Mouse (Mus musculus): ENCODE measurements around the gene Card14. TPM values are rescaled to one million over a fixed set of nuclear protein-coding genes. Genes with fewer than 3 reads are reported as not detected.

Gene Card14
- total and polyA plus RNA-seq, 2 experiments from 2014 or later = 0.34 to 1.6 TPM

DNA sequence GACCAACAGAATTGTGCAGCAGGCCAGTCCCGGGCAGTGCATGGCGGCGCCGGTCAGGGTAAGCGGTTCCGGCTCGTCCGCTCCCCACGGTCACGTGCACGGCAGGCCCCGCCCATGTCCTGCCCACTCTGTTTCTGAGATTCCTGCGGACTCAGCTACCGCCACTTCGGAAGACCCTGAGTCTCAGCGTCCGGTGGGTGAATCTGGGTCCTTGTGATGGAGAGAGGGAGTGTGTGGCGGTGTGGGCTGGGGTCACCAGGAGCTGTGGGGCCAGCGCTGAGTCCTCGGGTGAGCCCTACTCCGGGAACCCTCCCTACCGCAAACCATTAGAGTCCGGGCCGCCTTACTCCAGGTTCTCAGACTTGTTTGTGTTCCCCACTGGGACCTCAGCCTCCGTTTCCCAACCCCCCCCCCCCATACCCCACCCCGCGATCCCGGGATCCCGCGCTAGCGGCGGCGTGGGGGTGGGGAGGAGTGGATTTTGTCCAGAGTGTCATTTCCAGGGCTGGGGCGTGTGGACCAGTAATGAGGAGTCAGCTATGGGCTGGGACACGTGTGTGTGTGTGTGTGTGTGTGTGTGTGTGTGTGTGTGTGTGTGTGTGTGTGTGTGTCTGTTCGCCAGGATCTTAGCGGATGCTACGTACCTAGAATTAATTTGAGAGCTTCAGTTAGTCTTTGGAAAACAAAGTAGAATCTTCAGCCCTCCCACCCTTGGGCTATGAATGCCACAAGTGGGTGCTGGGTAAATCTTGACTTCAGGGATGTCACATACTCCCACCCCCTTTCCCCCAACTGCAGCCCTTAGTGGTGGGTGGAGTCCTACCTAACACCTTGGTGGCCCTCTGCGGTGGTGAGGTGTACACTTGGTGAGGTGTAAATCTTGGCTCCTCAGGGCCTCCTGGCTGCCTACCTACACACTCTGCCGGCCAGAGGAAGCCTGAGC is 48.1 kb downstream of the Card14 start, which contains the start of the genes Sgsh and Slc26a11:
Gene Sgsh (minus strand): TSS at position 94 of the 943 bp plus-strand sequence.
Gene Slc26a11 (plus strand): TSS at position 115 of the 943 bp plus-strand sequence.
- peak within 1 kb of the TSS; percentile 58 for H3K4me3 ChIP-seq (ENCODE audit: low read depth, low read length)
- H3K27ac ChIP-seq (ENCODE audit: low read depth, low read length) = no peak within 1 kb of the TSS; the same call in 1 of the 2 replicates
- H3K9me3 ChIP-seq (ENCODE audit: low read length) = no peaks in the 10 kb centered on the region
- peak within 1 kb of the TSS; percentile 95 for H3K4me2 ChIP-seq (ENCODE audit: low read depth)
- H3K4me1 ChIP-seq (ENCODE audit: insufficient read depth) = no peaks in the 10 kb centered on the region
- no peak for TF ChIP-seq CTCF (IDR thresholded peaks at IDR 0.05; ENCODE audit: low read depth)
- ATAC-seq = peak; percentile 95
- DNase-seq = peak; percentile 69
- no peaks in the 10 kb centered on the region for H3K27me3 ChIP-seq (ENCODE audit: insufficient read depth, low read length)
- WGBS = under 1% methylated on average over 37 of the region's 40 CpGs
- no peaks in the 10 kb centered on the region for H3K36me3 ChIP-seq (ENCODE audit: insufficient read depth)
- H3K9ac ChIP-seq = peak within 1 kb of the TSS; percentile 49

GRCm38 (mm10) chr11:119359089-119359488 is 51.5 kb downstream of the Card14 start:
- Histone ChIP-seq H3K9me3 (ENCODE audit: low read length) (no peaks in the 10 kb centered on the region), H3K27ac (ENCODE audit: low read depth, low read length) (no peak overlapping the region), H3K36me3 (ENCODE audit: insufficient read depth) (no peaks in the 10 kb centered on the region), H3K4me3 (ENCODE audit: low read depth, low read length) (no peak overlapping the region), H3K27me3 (ENCODE audit: insufficient read depth, low read length) (no peaks in the 10 kb centered on the region), H3K4me2 (ENCODE audit: low read depth) (no peak overlapping the region), H3K9ac (no peak overlapping the region), H3K4me1 (ENCODE audit: insufficient read depth) (no peaks in the 10 kb centered on the region)
- 88% methylated on average over 10 of the region's 10 CpGs for WGBS
- DNase-seq (no peak), ATAC-seq (no peak)
- TF ChIP-seq CTCF (IDR thresholded peaks at IDR 0.05; ENCODE audit: low read depth) = no peak

DNA sequence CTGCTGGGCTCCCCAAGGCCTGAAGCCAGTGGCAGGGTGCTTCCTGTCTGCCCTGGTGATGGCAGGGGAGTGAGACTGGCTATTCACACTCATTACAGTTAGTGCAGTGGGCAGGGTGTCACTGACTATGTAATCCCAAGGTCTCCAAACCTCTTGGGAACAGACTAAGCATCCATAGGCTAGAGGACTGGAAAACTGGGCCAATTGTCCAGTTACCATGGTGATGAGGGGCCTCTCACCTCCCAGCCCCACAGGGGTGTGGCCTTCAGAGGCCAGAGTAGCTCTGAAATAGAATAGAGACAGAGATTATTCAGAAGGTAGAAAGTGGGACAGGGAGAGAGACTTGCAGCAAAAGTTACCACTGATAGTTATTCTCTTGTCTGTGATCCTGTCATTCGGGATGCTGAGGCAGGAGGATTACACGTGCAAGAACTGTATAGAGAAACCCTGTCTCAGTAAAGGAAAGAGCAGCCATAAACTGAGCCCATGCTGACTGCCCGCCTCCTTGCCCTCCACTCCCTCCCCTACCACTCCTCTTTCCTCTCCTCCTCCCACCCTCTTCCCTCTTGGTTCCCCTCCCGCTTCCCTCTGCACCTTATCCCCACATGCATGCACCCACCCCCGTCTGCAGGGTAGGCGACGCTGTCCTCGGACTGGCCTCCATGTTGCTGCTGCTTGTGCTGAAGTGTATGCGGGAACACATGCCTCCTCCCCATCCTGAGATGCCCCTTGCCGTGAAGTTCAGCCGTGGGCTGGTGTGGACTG is 55.4 kb downstream of the Card14 start:
- WGBS = 19% methylated on average over 11 of the region's 11 CpGs
- H3K36me3 ChIP-seq (ENCODE audit: insufficient read depth) = no peaks in the 10 kb centered on the region
- H3K9me3 ChIP-seq (ENCODE audit: low read length) = no peaks in the 10 kb centered on the region
- no peak for DNase-seq
- TF ChIP-seq CTCF (IDR thresholded peaks at IDR 0.05; ENCODE audit: low read depth) = no peak
- H3K4me2 ChIP-seq (ENCODE audit: low read depth) = peak overlapping the region; percentile 38
- peak; percentile 47 for ATAC-seq
- peak overlapping the region; percentile 11; the same call in 1 of the 2 replicates for H3K4me3 ChIP-seq (ENCODE audit: low read depth, low read length)
- H3K9ac ChIP-seq = no peak overlapping the region
- H3K4me1 ChIP-seq (ENCODE audit: insufficient read depth) = no peaks in the 10 kb centered on the region
- H3K27ac ChIP-seq (ENCODE audit: low read depth, low read length) = no peak overlapping the region
- no peaks in the 10 kb centered on the region for H3K27me3 ChIP-seq (ENCODE audit: insufficient read depth, low read length)

DNA sequence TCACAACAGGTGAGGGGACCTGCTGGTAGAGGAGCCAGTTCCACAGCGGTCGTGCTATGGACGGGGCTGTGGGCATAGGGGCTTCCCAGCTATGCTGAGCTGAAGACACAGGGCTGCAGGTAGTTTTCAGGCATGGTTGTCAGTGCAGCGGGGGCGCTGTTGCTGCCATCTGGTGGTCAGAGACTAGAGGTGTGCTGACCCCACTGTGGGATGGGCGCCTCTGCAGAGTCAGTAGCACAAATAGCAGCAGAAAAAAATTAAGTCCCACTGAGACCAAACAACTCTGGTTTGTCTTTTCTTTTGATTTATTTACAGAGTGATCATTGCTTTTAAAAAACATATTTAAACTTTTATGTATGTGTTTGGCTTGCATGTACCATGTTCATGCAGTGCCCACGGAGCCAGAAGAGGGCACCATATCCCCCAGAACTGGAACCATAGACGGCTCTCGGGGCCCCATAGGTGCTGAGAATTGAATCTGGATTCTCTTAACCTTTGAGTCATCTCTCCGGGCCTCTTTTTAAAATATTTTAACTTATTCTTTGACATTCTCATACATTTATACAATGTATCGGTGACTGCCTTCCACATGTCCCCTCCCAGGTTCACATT is 56.1 kb downstream of the Card14 start:
- Histone ChIP-seq H3K9me3 (ENCODE audit: low read length) (no peaks in the 10 kb centered on the region), H3K4me3 (ENCODE audit: low read depth, low read length) (peak overlapping the region; percentile 11; the same call in 1 of the 2 replicates), H3K9ac (no peak overlapping the region), H3K27ac (ENCODE audit: low read depth, low read length) (no peak overlapping the region), H3K4me2 (ENCODE audit: low read depth) (peak overlapping the region; percentile 38), H3K4me1 (ENCODE audit: insufficient read depth) (no peaks in the 10 kb centered on the region), H3K27me3 (ENCODE audit: insufficient read depth, low read length) (no peaks in the 10 kb centered on the region), H3K36me3 (ENCODE audit: insufficient read depth) (no peaks in the 10 kb centered on the region)
- ATAC-seq = peak; percentile 94
- TF ChIP-seq CTCF (IDR thresholded peaks at IDR 0.05; ENCODE audit: low read depth) = peak; percentile 90
- peak; percentile 82 for DNase-seq
- WGBS = 25% methylated on average over 11 of the region's 11 CpGs

DNA sequence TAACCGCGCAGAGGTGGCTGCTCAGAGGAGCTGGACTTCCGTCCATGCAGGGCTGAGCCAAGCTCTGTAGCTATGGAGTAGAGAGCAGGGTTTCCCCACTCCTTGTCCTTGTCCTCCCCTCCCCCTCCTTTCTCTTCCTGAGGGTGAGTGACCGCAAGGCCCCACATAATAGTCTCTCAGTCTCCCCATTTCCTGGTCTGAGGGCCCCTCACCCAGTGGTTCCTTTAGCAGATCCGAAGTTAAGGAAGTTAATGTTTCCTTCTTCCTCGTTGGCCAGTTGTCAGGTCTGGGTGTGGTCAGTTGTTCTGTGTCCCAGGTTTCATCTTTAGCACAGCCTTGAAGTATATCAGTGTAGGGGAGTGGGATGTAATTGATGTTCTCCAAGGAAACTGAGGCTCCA is 67.9 kb downstream of the Card14 start:
- H3K9ac ChIP-seq = no peak overlapping the region
- ATAC-seq = no peak
- no peaks in the 10 kb centered on the region for H3K9me3 ChIP-seq (ENCODE audit: low read length)
- no peaks in the 10 kb centered on the region for H3K27me3 ChIP-seq (ENCODE audit: insufficient read depth, low read length)
- H3K4me1 ChIP-seq (ENCODE audit: insufficient read depth) = no peaks in the 10 kb centered on the region
- H3K27ac ChIP-seq (ENCODE audit: low read depth, low read length) = no peak overlapping the region
- no peaks in the 10 kb centered on the region for H3K36me3 ChIP-seq (ENCODE audit: insufficient read depth)
- no peak overlapping the region for H3K4me2 ChIP-seq (ENCODE audit: low read depth)
- H3K4me3 ChIP-seq (ENCODE audit: low read depth, low read length) = no peak overlapping the region
- WGBS = 89% methylated on average over 6 of the region's 6 CpGs
- DNase-seq = no peak
- no peak for TF ChIP-seq CTCF (IDR thresholded peaks at IDR 0.05; ENCODE audit: low read depth)

GRCm38 (mm10) chr11:119377326-119377725 is 69.8 kb downstream of the Card14 start:
- Histone ChIP-seq H3K4me1 (ENCODE audit: insufficient read depth) (no peaks in the 10 kb centered on the region), H3K27me3 (ENCODE audit: insufficient read depth, low read length) (no peaks in the 10 kb centered on the region), H3K27ac (ENCODE audit: low read depth, low read length) (no peak overlapping the region), H3K4me3 (ENCODE audit: low read depth, low read length) (no peak overlapping the region), H3K9me3 (ENCODE audit: low read length) (no peaks in the 10 kb centered on the region), H3K4me2 (ENCODE audit: low read depth) (no peak overlapping the region), H3K36me3 (ENCODE audit: insufficient read depth) (no peaks in the 10 kb centered on the region), H3K9ac (no peak overlapping the region)
- DNase-seq (no peak), ATAC-seq (no peak)
- 94% methylated on average over 11 of the region's 11 CpGs for WGBS
- TF ChIP-seq CTCF (IDR thresholded peaks at IDR 0.05; ENCODE audit: low read depth) = no peak

All from forebrain, postnatal 0 days (tissue).